Mouse (Mus musculus) cerebellum, adult 9-10 months (tissue): ENCODE measurements around the gene Nipbl.
A peak's percentile ranks its signal among the peaks of the same experiment; 100 is the strongest.
"Not testable (repeated sequence)": the region's sequence is repeated elsewhere in the genome, so short reads cannot be mapped to it uniquely, and the experiment has no call there.

ENCODE experiments used
- DNase-seq: peaks from one replicate; pipeline ENCODE4 v3.0.0; 2022

The Nipbl gene

GRCm38 (mm10) chr15:8443926-8444889 is at the start of gene Nipbl:
Nipbl (minus strand) TSS chr15:8444463.
- DNase-seq: peak; percentile 89

GRCm38 (mm10) chr15:8485261-8485660 is 41.0 kb upstream of the Nipbl start:
- no peak for DNase-seq

DNA sequence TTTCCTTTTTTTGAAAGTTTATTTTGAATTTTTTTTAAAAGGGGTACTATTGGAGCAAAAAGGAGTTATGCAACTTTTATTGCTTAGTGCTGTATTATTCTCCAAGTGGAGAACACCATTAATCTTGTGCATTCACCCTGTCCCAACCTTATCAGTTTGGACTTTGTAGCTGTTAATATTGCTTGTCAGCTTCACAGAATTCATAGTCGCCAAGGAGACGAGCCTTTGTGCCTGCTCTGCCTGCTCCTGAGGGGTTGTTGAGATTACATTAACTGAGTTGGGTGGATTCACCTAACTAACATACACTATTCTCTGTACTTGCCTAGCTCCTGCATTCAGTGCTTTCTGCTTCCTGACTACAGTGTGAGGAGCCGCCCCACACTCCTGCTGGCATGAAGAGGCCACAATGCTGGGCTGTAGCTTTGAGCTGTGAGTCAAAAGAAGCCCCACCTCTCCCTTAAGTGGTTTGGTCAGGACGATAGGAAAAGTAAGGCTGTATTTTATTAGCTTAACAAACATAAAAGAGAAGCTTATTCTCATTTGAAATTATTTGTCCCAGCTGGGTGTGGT is 24.8 kb upstream of the Nipbl start:
- no peak for DNase-seq

DNA sequence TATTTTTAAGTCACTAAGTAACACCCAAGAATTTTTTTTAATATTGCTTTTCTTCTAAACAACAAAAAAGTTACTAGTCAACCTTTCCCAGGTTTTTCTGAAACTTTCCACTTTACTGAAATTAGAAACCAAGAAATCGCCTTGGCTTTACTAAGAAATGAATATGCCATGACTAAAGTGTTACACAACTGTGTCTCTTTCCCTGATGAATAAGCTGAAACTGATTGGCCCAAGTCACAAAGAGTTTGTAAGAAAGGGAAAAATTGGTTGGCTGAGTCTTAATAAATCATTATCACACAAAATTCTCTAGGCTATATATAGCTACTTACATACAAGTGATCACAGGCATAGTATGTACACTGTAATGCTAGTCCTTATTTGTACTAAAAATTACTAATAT is 19.3 kb upstream of the Nipbl start:
- DNase-seq: no peak

GRCm38 (mm10) chr15:8462780-8463179 is 18.5 kb upstream of the Nipbl start:
- DNase-seq: no peak

DNA sequence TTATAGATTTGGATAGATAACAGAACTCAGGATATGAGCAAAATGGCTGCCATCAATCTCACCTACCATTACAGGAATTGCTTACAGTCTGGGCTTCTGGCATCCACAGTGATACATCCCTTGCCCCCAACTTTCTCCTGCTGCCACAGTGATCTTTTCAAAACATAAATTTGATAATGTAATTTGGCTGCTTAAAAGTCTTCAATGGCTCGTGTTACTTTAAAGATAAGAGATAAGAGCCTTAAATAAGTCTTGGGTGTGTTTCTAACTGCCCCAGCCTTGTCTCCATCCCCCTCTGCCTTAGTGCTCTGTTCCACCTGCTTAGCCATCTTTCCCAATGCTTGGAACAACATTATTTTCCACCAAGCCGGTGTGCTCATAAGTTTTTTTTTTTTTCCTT is 16.6 kb upstream of the Nipbl start:
- no peak for DNase-seq

DNA sequence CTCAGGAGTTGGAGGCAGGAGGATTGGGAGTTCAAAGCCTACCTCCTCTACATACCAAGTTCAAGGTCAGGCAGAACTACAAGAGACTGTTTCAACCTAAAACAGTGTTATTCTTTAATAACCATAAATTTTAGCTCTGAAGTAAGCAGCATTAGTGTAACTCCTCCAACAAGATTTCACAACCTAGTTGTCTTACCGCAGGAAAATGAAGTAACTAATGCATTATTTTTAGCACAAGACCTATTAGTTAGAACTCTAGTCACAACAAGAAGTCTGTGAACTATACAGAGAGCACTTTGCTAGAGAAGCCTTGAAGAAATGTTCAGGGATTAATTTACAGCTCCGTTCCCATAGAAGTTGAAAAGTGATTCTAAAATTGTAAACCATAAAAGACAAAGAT is 15.7 kb upstream of the Nipbl start:
- DNase-seq: no peak

- DNase-seq: not testable (repeated sequence)
These were observed 12.0 kb upstream of the Nipbl start for GRCm38 (mm10) chr15:8456223-8456622.

DNA sequence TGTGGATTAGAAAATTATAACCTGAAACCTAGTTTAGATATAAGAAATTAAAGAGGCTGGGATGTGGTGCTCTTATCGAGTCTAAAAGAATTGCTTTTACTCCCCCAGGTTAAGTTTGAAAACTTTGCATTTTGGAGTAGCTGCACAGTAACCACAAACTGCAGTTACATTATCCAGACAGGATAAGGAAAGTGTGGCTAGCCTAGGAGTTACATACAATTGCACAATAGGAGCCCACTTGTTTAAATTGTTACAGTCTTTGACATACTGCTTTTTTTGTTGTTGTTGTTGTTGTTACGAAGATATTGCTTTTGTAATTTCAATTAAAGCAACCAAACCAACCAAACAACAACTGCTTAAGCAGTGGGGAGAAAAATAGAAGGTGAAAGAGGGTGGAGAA is 11.2 kb upstream of the Nipbl start:
- no peak for DNase-seq

- DNase-seq: peak; percentile 41
These were observed 6.8 kb upstream of the Nipbl start for GRCm38 (mm10) chr15:8451071-8451470.

DNA sequence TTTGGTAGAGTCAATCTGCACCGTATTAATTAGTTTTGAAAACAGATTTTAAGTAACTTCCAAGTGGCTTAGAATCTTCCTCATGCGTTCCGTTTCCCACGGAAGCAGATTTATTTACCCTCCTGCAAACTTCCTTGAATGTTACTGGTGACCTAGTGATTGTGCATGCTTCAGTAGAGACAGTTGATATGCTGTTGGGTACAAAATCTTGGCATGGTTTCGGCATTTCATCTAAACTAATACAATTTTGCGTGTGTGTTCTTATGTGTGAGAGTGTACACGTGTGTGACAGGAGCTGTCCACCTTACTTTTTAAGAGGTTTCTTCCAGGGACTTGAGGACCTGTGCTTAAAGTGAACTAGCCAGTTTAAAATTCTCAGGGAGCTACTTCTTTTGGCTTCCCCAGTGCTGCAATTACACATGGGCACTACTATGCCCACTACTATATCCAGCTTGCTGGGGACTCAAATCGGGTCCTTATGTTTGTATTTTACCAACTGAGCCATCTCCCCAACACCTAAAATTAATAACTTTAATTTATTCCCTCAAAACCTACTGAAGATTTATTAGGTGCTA is 3.0 kb upstream of the Nipbl start:
- DNase-seq: no peak

- DNase-seq: peak; percentile 47
These were observed 2.2 kb upstream of the Nipbl start for GRCm38 (mm10) chr15:8446435-8446834.

DNA sequence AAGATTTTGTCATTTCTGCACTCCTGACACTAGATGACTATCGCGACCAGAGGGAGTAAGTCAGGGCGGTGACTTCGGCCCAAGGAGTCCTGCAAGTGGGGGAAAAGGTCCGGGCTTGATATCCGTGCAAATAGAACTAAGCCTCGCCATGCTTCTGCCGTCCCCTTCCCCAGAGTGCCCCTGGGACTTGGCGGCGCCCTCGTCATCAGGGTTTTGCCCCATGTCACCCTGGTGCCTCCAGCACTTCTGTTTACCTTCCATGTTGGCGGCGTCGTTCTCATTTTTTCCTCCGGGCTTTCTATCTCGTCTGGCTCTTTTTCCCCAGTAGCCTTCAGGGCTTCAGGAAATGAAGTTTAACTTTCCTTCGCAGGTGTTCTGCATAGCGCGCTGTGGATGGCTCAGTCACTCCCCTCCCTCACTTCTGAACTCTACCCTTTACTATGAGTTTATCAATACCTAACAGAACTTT is 1.7 kb upstream of the Nipbl start:
- peak; percentile 58 for DNase-seq

GRCm38 (mm10) chr15:8444890-8445597 is 781 bp upstream of the Nipbl start:
- DNase-seq: peak; percentile 79

DNA sequence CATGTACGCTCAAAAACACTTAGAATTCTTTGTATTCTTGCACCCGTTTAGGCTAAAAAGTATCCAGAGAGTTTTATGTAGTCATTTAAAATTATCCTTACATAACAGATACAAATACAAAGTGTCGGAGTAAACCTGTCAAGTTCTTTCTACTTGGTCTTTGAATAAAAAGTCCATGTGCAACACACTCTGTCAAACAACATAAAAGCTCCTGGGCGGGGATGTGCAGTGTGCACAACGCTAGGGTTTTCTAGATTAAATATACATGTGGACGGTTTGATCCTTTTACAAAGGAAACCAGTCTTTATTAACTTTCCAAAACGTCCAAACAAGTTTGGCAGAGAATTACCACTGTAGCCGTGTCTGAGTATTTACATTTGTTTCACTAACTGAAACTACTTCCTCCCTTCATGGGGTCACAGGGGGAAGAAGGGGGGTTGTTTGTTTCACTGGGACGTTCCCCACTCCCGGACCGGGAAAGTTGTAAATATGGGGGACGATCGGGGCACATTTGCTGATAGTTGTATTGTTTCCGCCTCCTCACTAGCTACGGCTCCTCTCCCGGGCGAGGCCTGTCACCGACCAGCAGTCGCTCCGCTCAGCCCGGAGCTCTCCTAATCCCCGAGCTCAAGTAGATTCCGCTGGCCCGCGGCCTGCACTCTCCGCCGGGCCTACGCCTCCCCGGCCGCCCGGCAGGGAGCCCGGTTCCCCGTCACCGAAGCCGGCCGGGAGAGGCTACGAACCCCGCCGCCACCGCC is 916 bp downstream of the Nipbl start:
- peak; percentile 72 for DNase-seq

DNA sequence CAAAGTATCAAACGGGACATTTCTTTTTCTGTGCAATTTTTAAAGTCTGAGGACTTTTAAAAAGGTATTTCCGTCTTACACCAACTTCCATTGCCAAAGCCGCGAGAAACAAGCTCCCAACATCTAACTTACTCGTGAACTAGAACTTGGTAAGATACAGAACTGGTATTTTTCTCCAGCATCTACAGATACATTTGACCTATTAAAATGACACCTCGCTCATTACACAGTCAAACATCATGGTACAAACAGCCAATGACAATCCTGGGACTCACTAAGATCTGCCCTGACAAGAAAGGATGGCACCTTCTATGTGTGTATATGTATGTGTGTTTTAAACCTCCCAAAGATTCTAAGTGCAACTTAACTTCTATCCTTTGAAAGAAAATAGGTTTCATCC is 1.5 kb downstream of the Nipbl start:
- DNase-seq: peak; percentile 33

- DNase-seq: peak; percentile 26
These were observed 2.1 kb downstream of the Nipbl start for GRCm38 (mm10) chr15:8442156-8442555.

DNA sequence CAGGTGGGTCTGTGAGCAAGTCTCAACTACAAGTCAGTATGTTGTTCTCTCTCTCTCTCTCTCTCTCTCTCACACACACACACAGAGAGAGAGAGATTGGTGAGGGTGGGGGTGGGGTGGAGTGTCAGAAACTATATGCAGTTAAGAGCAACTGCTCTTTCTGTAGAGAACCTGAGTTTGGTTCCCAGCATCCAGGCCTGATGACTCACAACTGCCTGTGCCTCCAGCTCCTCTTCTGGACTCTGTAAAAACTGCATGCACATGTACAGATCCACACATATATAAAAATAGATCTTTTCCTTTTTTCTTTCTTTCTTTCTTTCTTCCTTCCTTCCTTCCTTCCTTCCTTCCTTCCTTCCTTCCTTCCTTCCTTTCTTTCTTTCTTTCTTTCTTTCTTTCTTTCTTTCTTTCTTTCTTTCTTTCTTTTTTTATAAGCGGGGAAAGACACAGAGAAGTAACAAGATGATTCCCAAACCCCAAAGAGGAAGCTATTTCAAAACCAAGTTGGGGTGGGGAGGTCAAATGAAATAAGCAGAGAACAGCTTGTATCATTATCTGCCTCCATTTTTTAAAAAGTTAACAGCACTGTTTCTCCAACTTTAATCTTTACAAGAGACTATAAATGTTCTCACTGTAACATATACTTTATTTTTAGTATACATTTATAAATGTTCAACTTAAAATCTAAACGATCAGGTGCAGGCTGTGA is 10.9 kb downstream of the Nipbl start:
- DNase-seq: no peak

DNA sequence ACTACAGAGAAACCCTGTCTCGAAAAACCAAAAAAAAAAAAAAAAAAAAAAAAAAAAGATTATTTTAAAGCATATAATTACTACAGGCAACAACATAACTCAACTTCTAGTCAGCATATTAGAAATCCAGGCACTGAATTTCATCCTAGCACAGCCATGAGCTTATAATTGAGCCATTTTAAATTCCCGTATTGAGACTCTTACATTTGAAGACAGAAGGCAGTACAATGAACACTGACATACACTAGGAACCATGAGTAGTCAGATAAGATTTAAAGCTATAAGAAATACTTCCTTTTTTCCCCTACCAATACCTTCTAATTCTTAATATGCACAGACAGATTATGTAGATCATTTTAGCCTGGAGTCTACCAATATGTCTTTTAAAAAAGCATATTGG is 11.7 kb downstream of the Nipbl start:
- no peak for DNase-seq

DNA sequence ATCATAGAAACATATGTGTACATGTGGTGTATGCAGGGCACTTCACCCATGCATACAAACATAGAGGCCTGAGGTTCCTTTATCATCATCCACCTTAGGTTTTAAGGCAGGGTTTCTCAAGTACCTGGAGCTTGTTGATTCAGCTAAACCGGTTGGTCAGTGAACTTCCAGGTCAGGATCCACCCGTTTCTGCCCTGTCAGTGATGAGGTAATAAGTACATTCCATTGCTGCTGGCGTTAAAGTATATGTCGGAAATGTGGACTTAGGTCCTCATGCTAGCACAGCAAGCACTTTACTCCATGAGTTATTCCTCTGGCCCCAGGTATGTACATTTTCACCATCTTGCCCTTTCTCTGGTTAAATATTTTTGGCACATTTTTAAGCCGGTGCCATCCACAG is 14.8 kb downstream of the Nipbl start:
- DNase-seq: no peak

DNA sequence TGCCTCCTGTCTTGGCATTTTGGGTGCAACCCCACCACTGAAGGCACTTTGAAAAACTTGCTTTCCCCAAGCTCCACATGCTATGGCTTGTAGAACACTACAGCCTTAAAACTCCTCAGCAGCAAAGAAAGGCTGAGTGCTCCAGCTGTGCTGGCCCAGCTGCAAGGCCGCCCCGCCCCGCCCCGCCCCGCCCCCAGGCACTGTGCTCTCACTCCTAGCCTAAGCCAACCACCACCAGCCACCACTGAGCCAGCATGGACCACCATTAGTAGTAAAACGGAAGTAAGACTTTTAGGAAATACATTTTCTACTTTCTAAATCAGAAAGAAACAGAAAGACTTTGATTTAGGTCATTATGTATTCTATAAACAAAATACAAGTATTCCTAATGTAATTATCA is 23.4 kb downstream of the Nipbl start:
- DNase-seq: no peak
